Mouse (Mus musculus) stomach, postnatal 0 days (tissue): Measurements from ENCODE around the gene Lmntd1.

ENCODE experiments used
- CTCF ChIP-seq: IDR thresholded peaks from 2 replicates; pipeline ENCODE4 v1.5.1; 2016; ENCODE audit warnings: antibody characterized with exemption, low read depth, mild to moderate bottlenecking, moderate library complexity
- EP300 ChIP-seq: optimal IDR thresholded peaks from 2 replicates; pipeline ENCODE3; 2016; ENCODE audit warnings: antibody characterized with exemption

DNA sequence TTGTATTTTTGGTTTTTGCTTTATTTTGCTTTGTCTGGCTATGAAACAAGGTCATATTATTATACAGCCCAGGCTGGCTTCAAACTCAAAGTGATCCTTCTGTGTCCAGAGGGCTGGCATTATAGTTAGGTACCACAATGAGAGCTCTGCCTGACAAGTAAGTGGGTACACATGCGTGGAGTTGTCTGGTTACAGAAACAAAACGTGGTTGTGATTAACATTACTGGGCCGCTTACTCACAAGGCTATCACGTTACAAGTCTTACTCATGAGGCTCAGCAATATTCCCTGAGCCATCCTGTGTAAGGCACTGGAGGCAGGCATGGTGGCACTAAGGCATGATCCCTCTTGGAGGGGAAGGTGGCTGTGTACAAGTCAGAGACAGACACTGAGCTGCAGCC lies 49.4 kb downstream of the Lmntd1 start:
- no peak for TF ChIP-seq CTCF
- no peak for TF ChIP-seq EP300
